Mouse (Mus musculus) neural tube, embryonic 12.5 days (tissue): Measurements from ENCODE around the gene Tatdn2. TPM values are rescaled to one million over a fixed set of nuclear protein-coding genes. Genes with fewer than 3 reads are reported as not detected.
A peak's percentile ranks its signal among the peaks of the same experiment; 100 is the strongest.

Experiments used
- ATAC-seq: fragments of 200-750 bp; cut with Nextera tagmentation; 2 replicates; pipeline ENCODE4 v1.8.0; 2017; ENCODE audit warnings: low read depth, mild to moderate bottlenecking, moderate TSS enrichment, moderate library complexity; ENCODE audit not compliant: low FRiP score
- H3K27ac ChIP-seq: fragments of 300-500 bp; sonication (generic); 2 replicates; pipeline ENCODE4 v1.5.1; 2016
- H3K27me3 ChIP-seq: fragments of 300-500 bp; sonication (generic); replicated peaks from 2 replicates; pipeline ENCODE4 v1.6.1; 2016; ENCODE audit warnings: mild to moderate bottlenecking
- H3K36me3 ChIP-seq: fragments of 300-500 bp; sonication (generic); 2 replicates; pipeline ENCODE4 v1.6.1; 2016; ENCODE audit warnings: mild to moderate bottlenecking
- H3K4me1 ChIP-seq: fragments of 300-500 bp; sonication (generic); 2 replicates; pipeline ENCODE4 v1.6.1; 2016
- H3K4me2 ChIP-seq: fragments of 300-500 bp; sonication (generic); replicated peaks from 2 replicates; pipeline ENCODE4 v1.6.1; 2016; ENCODE audit warnings: mild to moderate bottlenecking
- H3K4me3 ChIP-seq: fragments of 300-500 bp; sonication (generic); 2 replicates; pipeline ENCODE4 v1.5.1; 2016
- H3K9ac ChIP-seq: fragments of 300-500 bp; sonication (generic); 2 replicates; pipeline ENCODE4 v1.6.1; 2016; ENCODE audit warnings: mild to moderate bottlenecking
- H3K9me3 ChIP-seq: fragments of 300-500 bp; sonication (generic); 2 replicates; pipeline ENCODE4 v1.6.1; 2016; ENCODE audit warnings: mild to moderate bottlenecking
- WGBS: fragments of 180-500 bp; shearing (Covaris S2); methylation state at CpG from one replicate; pipeline ENCODE4 v1.1.7; 2016; 5-methylcytosine and 5-hydroxymethylcytosine counted together
- polyA plus RNA-seq: library from polyadenylated mRNA; unstranded; fragments of >200 nt; fragmentation: Nextera tagmentation; extraction: Ambion mirVana; gene quantifications from 2 replicates; pipeline ENCODE4 v1.2.1, GENCODE M21; 2016

Gene Tatdn2
- polyA plus RNA-seq, 1 experiment from 2014 or later: 0.66 TPM

- ATAC-seq: no peak
- Histone ChIP-seq H3K9ac (no peak overlapping the region), H3K4me2 (no peak overlapping the region), H3K4me3 (no peak overlapping the region), H3K27me3 (no peaks in the 10 kb centered on the region), H3K4me1 (peaks cover 8% of the 10 kb centered on the region), H3K9me3 (no peaks in the 10 kb centered on the region), H3K27ac (no peak overlapping the region), H3K36me3 (peaks cover 50% of the 10 kb centered on the region)
- 95% methylated on average over 9 of the region's 9 CpGs for WGBS
Observed at GRCm38 (mm10) chr6:113737318-113738046, 40.6 kb downstream of the Tatdn2 start.

GRCm38 (mm10) chr6:113740236-113741217 is 43.7 kb downstream of the Tatdn2 start, which contains the start of gene Sec13:
Sec13 (minus strand) TSS chr6:113740743.
- peak within 1 kb of the TSS; percentile 67 for H3K4me2 ChIP-seq

GRCm38 (mm10) chr6:113741425-113741824 is 44.6 kb downstream of the Tatdn2 start:
- Histone ChIP-seq H3K4me3 (no peak overlapping the region), H3K4me2 (no peak overlapping the region), H3K36me3 (peaks cover 16% of the 10 kb centered on the region), H3K27ac (no peak overlapping the region), H3K27me3 (peaks cover 5% of the 10 kb centered on the region; the same call in 1 of the 2 replicates), H3K9ac (no peak overlapping the region), H3K4me1 (peaks cover 8% of the 10 kb centered on the region), H3K9me3 (no peaks in the 10 kb centered on the region)
- 71% methylated on average over 2 of the region's 2 CpGs for WGBS
- no peak for ATAC-seq

More at GRCm38 (mm10) chr6:113740236-113741217, 43.7 kb downstream of the Tatdn2 start, which contains the start of gene Sec13:
- H3K9me3 ChIP-seq: no peaks in the 10 kb centered on the region
- peaks cover 25% of the 10 kb centered on the region for H3K36me3 ChIP-seq
- H3K27ac ChIP-seq: no peak within 1 kb of the TSS
- peak within 1 kb of the TSS; percentile 81 for H3K9ac ChIP-seq
- peaks cover 5% of the 10 kb centered on the region; the same call in 1 of the 2 replicates for H3K27me3 ChIP-seq
- ATAC-seq: peak; percentile 85
- peaks cover 8% of the 10 kb centered on the region for H3K4me1 ChIP-seq
- peak within 1 kb of the TSS; percentile 79 for H3K4me3 ChIP-seq
- WGBS: 7% methylated on average over 41 of the region's 41 CpGs

- WGBS: 85% methylated on average over 1 of the region's 1 CpGs
- ATAC-seq: no peak
Observed at GRCm38 (mm10) chr6:113742321-113742720, 45.5 kb downstream of the Tatdn2 start.

GRCm38 (mm10) chr6:113743111-113743510 is 46.3 kb downstream of the Tatdn2 start:
- Histone ChIP-seq H3K36me3 (peaks cover 1% of the 10 kb centered on the region; the same call in 1 of the 2 replicates), H3K4me3 (no peak overlapping the region), H3K4me2 (no peak overlapping the region), H3K9ac (no peak overlapping the region), H3K9me3 (no peaks in the 10 kb centered on the region), H3K27ac (no peak overlapping the region), H3K27me3 (peaks cover 7% of the 10 kb centered on the region; the same call in 1 of the 2 replicates), H3K4me1 (peaks cover 8% of the 10 kb centered on the region)
- WGBS: 52% methylated on average over 1 of the region's 1 CpGs
- ATAC-seq: no peak

More at GRCm38 (mm10) chr6:113742321-113742720, 45.5 kb downstream of the Tatdn2 start:
- H3K27me3 ChIP-seq: peaks cover 5% of the 10 kb centered on the region; the same call in 1 of the 2 replicates
- no peaks in the 10 kb centered on the region for H3K9me3 ChIP-seq
- peaks cover 8% of the 10 kb centered on the region for H3K4me1 ChIP-seq
- H3K36me3 ChIP-seq: peaks cover 9% of the 10 kb centered on the region
- no peak overlapping the region for H3K9ac ChIP-seq
- no peak overlapping the region for H3K4me3 ChIP-seq
- no peak overlapping the region for H3K27ac ChIP-seq
- H3K4me2 ChIP-seq: no peak overlapping the region

GRCm38 (mm10) chr6:113745117-113745516 is 48.3 kb downstream of the Tatdn2 start:
- no peak for ATAC-seq
- H3K4me3 ChIP-seq: no peak overlapping the region
- H3K36me3 ChIP-seq: no peaks in the 10 kb centered on the region
- H3K4me2 ChIP-seq: no peak overlapping the region
- peaks cover 19% of the 10 kb centered on the region for H3K27me3 ChIP-seq
- H3K27ac ChIP-seq: no peak overlapping the region
- no peaks in the 10 kb centered on the region for H3K4me1 ChIP-seq
- H3K9ac ChIP-seq: no peak overlapping the region
- no peaks in the 10 kb centered on the region for H3K9me3 ChIP-seq

- Histone ChIP-seq H3K9ac (no peak overlapping the region), H3K9me3 (no peaks in the 10 kb centered on the region), H3K27ac (no peak overlapping the region), H3K27me3 (peaks cover 19% of the 10 kb centered on the region), H3K4me2 (no peak overlapping the region), H3K36me3 (no peaks in the 10 kb centered on the region), H3K4me1 (no peaks in the 10 kb centered on the region), H3K4me3 (no peak overlapping the region)
- 87% methylated on average over 14 of the region's 14 CpGs for WGBS
- no peak for ATAC-seq
Observed at GRCm38 (mm10) chr6:113747284-113747683, 50.4 kb downstream of the Tatdn2 start.

GRCm38 (mm10) chr6:113748351-113748750 is 51.5 kb downstream of the Tatdn2 start:
- H3K4me2 ChIP-seq: peak overlapping the region; percentile 31; the same call in 1 of the 2 replicates
- no peaks in the 10 kb centered on the region for H3K4me1 ChIP-seq
- no peak overlapping the region for H3K27ac ChIP-seq
- no peaks in the 10 kb centered on the region for H3K9me3 ChIP-seq
- no peak overlapping the region for H3K4me3 ChIP-seq
- H3K27me3 ChIP-seq: peaks cover 19% of the 10 kb centered on the region
- H3K36me3 ChIP-seq: no peaks in the 10 kb centered on the region
- no peak overlapping the region for H3K9ac ChIP-seq
- no peak for ATAC-seq
- WGBS: 31% methylated on average over 26 of the region's 26 CpGs

GRCm38 (mm10) chr6:113749119-113749685 is 52.4 kb downstream of the Tatdn2 start:
- Histone ChIP-seq H3K4me1 (no peaks in the 10 kb centered on the region), H3K36me3 (no peaks in the 10 kb centered on the region; the same call in 1 of the 2 replicates), H3K9ac (no peak overlapping the region), H3K27ac (no peak overlapping the region), H3K27me3 (peaks cover 19% of the 10 kb centered on the region), H3K4me3 (no peak overlapping the region), H3K4me2 (no peak overlapping the region), H3K9me3 (no peaks in the 10 kb centered on the region)
- WGBS: 71% methylated on average over 17 of the region's 17 CpGs
- ATAC-seq: no peak
